Mouse (Mus musculus): ENCODE data around the gene Cyp27a1.

Gene Cyp27a1

DNA sequence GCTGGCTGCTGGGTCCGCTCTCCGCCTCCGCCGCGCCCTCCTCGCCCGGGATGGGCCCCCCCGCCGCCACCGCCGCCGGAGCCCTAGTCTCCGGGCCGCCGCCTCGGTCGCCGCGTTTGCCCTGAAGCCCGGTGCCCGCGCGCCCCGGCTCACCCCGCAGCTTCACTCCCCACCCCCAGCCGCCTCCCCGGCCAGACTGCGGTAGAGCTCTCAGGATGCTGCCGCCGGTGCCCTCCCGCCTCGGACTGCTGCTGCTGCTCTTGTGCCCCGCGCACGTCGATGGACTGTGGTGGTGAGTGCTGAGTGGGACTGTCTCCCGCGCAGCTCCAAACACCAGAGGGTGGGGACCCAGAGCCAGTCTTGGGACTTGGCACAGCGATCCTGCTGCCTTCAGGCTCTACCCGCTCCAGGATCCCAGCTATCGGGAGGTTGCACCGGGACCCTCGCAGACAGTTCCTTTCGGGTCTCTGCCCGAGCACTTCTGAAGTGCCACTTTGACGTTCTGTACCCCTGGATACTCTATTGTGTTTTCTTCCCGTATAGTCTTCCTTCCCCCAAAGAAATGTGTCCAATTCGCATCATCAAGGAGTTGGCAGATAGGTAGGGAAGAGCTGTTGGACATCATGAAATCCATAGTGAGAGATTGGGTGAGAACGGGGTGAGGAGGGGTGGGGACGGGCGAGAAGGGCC is 58.7 kb downstream of the Cyp27a1 start:
- no peak for DNase-seq (ENCODE audit: low read depth, low spot score)

DNA sequence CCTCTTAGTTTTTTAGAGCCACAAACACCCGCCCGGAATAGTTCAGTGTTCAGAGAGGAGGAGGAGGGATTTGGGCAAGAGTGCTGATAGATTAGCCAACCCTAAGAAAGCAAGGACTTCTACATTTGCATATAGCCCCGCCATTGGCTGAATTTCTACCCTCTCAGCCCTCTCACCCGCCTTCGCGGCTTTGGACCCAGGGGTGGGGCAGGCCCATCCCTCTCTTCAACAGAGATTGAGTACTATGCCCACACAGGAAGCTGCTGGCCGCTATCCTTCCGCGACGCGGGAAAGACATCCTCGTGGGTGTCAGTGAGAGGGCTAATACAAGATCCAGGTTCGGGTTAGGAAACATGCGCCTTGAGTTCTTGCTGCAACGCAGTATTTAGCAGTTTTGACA is 59.8 kb downstream of the Cyp27a1 start:
- DNase-seq (ENCODE audit: low read depth, low spot score), result peak; percentile 51

DNA sequence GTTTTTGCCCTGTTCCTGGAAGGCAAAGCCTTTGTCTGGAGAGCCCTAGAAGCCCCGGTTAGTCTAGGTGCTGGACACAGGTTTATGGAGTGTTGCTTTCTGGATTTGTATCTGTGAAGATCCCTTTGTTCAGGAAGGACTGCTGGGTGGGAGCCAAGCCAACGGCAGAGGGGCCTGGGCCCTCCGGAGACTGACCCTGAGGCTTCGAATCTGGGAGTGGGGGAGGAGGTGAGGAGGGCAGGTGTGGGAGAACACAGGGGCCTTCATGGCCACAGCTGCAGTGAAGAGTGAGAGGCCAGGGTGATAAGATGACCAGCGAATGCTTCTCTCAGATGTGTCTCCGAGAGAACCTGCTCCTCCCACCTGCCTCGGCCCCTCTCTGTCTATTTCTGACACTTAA is 60.7 kb downstream of the Cyp27a1 start:
- no peak for DNase-seq (ENCODE audit: low read depth, low spot score)

DNA sequence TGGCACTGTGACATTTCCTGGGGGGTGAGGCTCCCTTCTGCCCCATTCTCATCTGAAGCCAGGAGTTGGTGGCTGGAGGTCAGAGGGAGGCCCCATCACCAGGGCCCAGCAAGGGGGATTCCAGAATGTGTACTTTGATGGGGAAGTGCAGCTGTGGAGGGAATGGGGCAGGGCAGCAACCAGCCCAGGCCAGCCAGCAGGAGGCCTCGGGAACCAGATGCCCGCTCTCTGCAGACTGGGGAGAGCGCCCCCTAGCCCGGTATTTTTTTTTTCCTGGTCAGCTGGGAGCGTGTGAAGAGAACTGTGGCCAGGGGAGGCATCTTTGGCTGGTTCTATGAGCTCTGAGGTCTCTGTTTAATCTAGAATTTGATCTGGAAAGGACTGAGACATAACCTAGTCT is 62.4 kb downstream of the Cyp27a1 start:
- DNase-seq (ENCODE audit: low read depth, low spot score), result no peak

DNA sequence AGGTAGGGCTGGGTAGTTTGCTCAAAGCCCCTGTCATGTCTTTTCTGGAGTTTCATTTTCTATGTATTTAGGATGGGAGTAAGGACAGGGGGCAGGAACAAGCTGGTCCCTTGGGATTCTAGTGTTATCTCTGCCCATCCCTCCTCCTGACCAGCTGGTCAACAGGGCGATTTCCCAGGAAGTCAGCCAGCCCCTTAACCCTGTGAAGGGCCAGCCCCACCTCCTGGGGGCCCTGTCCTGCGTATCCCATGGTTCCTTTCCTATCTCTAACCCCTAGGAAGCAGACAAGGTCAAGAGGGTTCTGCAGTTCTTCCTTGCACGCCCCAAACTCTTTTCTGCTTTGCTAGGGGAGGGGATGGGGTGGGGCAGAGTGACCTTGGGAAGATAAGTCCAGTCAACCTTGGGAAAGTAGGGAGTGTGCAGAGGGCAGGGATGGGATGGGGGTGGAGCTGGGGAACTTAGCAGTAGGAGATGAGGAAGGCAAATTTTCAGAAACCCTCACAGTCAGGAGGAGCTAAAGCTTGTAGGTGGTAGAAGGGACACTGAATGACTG is 65.6 kb downstream of the Cyp27a1 start:
- DNase-seq (ENCODE audit: low read depth, low spot score), result no peak

DNA sequence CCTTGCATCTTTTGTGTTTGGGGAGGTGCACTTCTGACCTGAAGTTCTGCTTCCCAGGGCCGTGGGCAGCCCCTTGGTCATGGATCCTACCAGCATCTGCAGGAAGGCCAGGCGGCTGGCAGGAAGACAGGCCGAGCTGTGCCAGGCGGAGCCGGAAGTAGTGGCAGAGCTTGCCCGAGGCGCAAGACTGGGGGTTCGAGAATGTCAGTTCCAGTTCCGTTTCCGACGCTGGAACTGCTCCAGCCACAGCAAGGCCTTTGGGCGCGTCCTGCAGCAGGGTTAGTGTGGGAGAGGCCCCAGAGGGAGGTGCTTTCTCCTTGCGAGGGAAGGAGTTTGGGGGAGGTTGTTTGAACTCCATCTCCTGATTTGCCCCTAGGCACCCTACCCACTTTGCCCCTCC is 68.7 kb downstream of the Cyp27a1 start:
- no peak for DNase-seq (ENCODE audit: low read depth, low spot score)

DNA sequence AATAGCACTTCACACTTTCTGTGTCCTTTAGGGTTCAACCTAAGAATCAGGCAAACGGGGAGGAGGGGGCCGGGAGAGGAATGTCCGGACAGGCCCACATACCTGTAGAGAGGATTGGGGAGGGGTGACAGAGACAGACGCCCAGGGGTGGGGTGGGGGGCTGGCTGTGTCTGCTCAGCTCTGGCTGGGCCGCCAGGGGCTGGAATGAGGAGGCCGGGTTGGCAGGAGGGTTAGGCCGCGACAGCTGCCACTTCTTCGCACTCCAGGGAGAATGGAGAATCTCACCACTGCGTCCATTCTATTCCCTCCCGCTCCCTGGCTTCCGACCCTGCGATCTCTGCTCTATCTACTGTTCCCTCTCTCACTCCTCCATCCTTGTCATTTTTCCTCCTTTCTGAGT is 70.2 kb downstream of the Cyp27a1 start:
- no peak for DNase-seq (ENCODE audit: low read depth, low spot score)

DNA sequence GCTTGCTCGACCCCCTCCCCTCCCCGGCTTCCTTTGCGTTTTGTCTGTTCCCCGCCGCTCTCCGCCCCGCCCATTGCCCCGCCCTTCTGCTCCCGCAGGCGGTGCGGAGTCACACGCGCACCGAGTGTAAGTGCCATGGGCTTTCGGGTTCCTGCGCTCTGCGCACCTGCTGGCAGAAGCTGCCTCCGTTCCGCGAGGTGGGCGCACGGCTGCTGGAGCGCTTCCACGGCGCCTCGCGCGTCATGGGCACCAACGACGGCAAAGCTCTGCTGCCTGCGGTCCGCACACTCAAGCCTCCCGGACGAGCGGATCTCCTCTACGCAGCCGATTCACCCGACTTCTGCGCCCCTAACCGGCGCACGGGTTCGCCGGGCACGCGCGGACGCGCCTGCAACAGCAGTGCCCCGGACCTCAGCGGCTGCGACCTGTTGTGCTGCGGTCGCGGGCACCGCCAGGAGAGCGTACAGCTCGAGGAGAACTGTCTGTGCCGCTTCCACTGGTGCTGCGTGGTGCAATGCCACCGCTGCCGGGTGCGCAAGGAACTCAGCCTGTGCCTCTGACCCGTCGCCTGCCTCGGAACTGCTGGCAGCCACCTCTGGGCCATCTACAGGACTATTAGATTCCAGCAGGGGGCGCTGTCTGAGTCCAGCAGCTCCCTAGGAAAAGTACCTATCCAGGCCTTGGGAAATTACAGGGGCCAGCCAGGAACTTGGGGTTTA is 70.8 kb downstream of the Cyp27a1 start:
- DNase-seq (ENCODE audit: low read depth, low spot score), result peak; percentile 53
